Mouse (Mus musculus) CH12.LX (cell line): ENCODE measurements around the gene Usp46.

Experiments used
- CHD1 ChIP-seq: IDR thresholded peaks from 2 replicates; pipeline ENCODE4 v1.6.1; 2012; ENCODE audit warnings: low read depth, low read length, improper control_type of control experiment, inconsistent platforms
- CTCF ChIP-seq, 2 experiments: IDR thresholded peaks in 1 of 2; conservative IDR thresholded peaks in 1 of 2; 2 replicates each; pipeline ENCODE4 v1.5.1; 2011 to 2012; ENCODE audit warnings: low read depth in 2 of 2, low read length in 2 of 2, improper control_type of control experiment in 1 of 2, inconsistent platforms in 1 of 2, mild to moderate bottlenecking in 1 of 2, moderate library complexity in 1 of 2
- E2F4 ChIP-seq: IDR thresholded peaks from 2 replicates; pipeline ENCODE4 v1.6.1; 2011; ENCODE audit warnings: low read depth, low read length, improper control_type of control experiment; ENCODE audit not compliant: insufficient replicate concordance
- ELF1 ChIP-seq: IDR thresholded peaks from 2 replicates; pipeline ENCODE4 v1.6.1; 2014; ENCODE audit warnings: low read depth, mild to moderate bottlenecking, inconsistent platforms, low read length, improper control_type of control experiment
- GABPA ChIP-seq: IDR thresholded peaks from 2 replicates; pipeline ENCODE4 v1.6.1; 2012; ENCODE audit warnings: low read depth, low read length, improper control_type of control experiment, inconsistent platforms; ENCODE audit not compliant: insufficient replicate concordance
- MAX ChIP-seq: IDR thresholded peaks from 2 replicates; pipeline ENCODE4 v1.6.1; 2011; ENCODE audit warnings: low read length, improper control_type of control experiment
- POLR2AphosphoS2 ChIP-seq: IDR thresholded peaks from 2 replicates; pipeline ENCODE4 v1.6.1; 2011; ENCODE audit warnings: low read depth, low read length, improper control_type of control experiment
- SIN3A ChIP-seq: IDR thresholded peaks from 2 replicates; pipeline ENCODE4 v1.6.1; 2012; ENCODE audit warnings: low read length, improper control_type of control experiment, inconsistent platforms
- USF1 ChIP-seq: IDR thresholded peaks from 2 replicates; pipeline ENCODE4 v1.6.1; 2014; ENCODE audit warnings: low read depth, mild to moderate bottlenecking, inconsistent platforms, low read length, improper control_type of control experiment
- ZMIZ1 ChIP-seq: IDR thresholded peaks from 2 replicates; pipeline ENCODE4 v1.6.1; 2012; ENCODE audit warnings: low read depth, mild to moderate bottlenecking, inconsistent platforms, low read length, improper control_type of control experiment

GRCm38 (mm10) chr5:74097854-74098220, 29.6 kb upstream of the Usp46 start:
- no peak for TF ChIP-seq CHD1
- no peak for TF ChIP-seq GABPA
- TF ChIP-seq USF1, result no peak
- no peak for TF ChIP-seq POLR2AphosphoS2
- no peak for TF ChIP-seq ELF1
- no peak for TF ChIP-seq SIN3A
- no peak for TF ChIP-seq CTCF (conservative IDR thresholded peaks at IDR 0.05 in 1 of 2, IDR thresholded peaks at IDR 0.05 in 1 of 2; ENCODE audit: low read depth in 2 of 2, low read length in 2 of 2)
- no peak for TF ChIP-seq E2F4
- no peak for TF ChIP-seq MAX
- no peak for TF ChIP-seq ZMIZ1
